Mouse (Mus musculus) midbrain, embryonic 13.5 days (tissue): ENCODE measurements around the gene Pla2g2c. TPM values are rescaled to one million over a fixed set of nuclear protein-coding genes. Genes with fewer than 3 reads are reported as not detected.

Experiments
- ATAC-seq: fragments of 200-750 bp; cut with Nextera tagmentation; 2 replicates; pipeline ENCODE4 v1.8.0; 2017; ENCODE audit warnings: mild to moderate bottlenecking, moderate TSS enrichment, moderate library complexity
- H3K27ac ChIP-seq: fragments of 300-500 bp; sonication (generic); 2 replicates; pipeline ENCODE4 v1.5.1; 2015; ENCODE audit warnings: inconsistent platforms, mild to moderate bottlenecking, moderate library complexity
- H3K27me3 ChIP-seq: fragments of 300-500 bp; sonication (generic); 2 replicates; pipeline ENCODE4 v1.6.1; 2015; ENCODE audit warnings: mild to moderate bottlenecking, inconsistent platforms
- H3K36me3 ChIP-seq: fragments of 300-500 bp; sonication (generic); 2 replicates; pipeline ENCODE4 v1.6.1; 2015; ENCODE audit warnings: mild to moderate bottlenecking, inconsistent platforms
- H3K4me1 ChIP-seq: fragments of 300-500 bp; sonication (generic); replicated peaks from 2 replicates; pipeline ENCODE4 v1.6.1; 2015; ENCODE audit warnings: inconsistent platforms
- H3K4me2 ChIP-seq: fragments of 300-500 bp; sonication (generic); replicated peaks from 2 replicates; pipeline ENCODE4 v1.6.1; 2015; ENCODE audit warnings: moderate library complexity, mild to moderate bottlenecking, inconsistent platforms
- H3K4me3 ChIP-seq: fragments of 300-500 bp; sonication (generic); replicated peaks from 2 replicates; pipeline ENCODE4 v1.5.1; 2015; ENCODE audit warnings: mild to moderate bottlenecking, inconsistent platforms
- H3K9ac ChIP-seq: fragments of 300-500 bp; sonication (generic); replicated peaks from 2 replicates; pipeline ENCODE4 v1.6.1; 2015; ENCODE audit warnings: mild to moderate bottlenecking, inconsistent platforms
- H3K9me3 ChIP-seq: fragments of 300-500 bp; sonication (generic); 2 replicates; pipeline ENCODE4 v1.6.1; 2016; ENCODE audit warnings: mild to moderate bottlenecking, inconsistent platforms
- WGBS: fragments of 180-500 bp; shearing (Covaris S2); methylation state at CpG from one replicate; pipeline ENCODE4 v1.1.7; 2015; 5-methylcytosine and 5-hydroxymethylcytosine counted together
- polyA plus RNA-seq: library from polyadenylated mRNA; unstranded; fragments of >200 nt; fragmentation: Nextera tagmentation; extraction: Ambion mirVana; gene quantifications from 2 replicates; pipeline ENCODE4 v1.2.1, GENCODE M21; 2015

Gene Pla2g2c
- polyA plus RNA-seq, 1 experiment from 2014 or later, result 0.73 TPM

- Histone ChIP-seq H3K27ac (peak overlapping the region; percentile 32; the same call in 1 of the 2 replicates), H3K36me3 (no peaks in the 10 kb centered on the region), H3K9ac (no peak overlapping the region), H3K9me3 (no peaks in the 10 kb centered on the region), H3K27me3 (0 out of 2 replicates have a peak, but pooled peaks cover 4% of the 10 kb centered on the region), H3K4me3 (no peak overlapping the region), H3K4me1 (0 out of 2 replicates have a peak, but pooled peaks cover 6% of the 10 kb centered on the region), H3K4me2 (no peak overlapping the region)
- WGBS, result 84% methylated on average over 11 of the region's 11 CpGs
- no peak for ATAC-seq
Measured at GRCm38 (mm10) chr4:138710633-138711032, 14.0 kb upstream of the Pla2g2c start.

GRCm38 (mm10) chr4:138711051-138711820 is 13.4 kb upstream of the Pla2g2c start:
- H3K36me3 ChIP-seq, result no peaks in the 10 kb centered on the region
- no peak overlapping the region for H3K9ac ChIP-seq
- H3K4me3 ChIP-seq, result no peak overlapping the region
- 0 out of 2 replicates have a peak, but pooled peaks cover 4% of the 10 kb centered on the region for H3K27me3 ChIP-seq
- peak overlapping the region; percentile 32; the same call in 1 of the 2 replicates for H3K27ac ChIP-seq
- ATAC-seq, result no peak
- 0 out of 2 replicates have a peak, but pooled peaks cover 6% of the 10 kb centered on the region for H3K4me1 ChIP-seq
- WGBS, result 70% methylated on average over 17 of the region's 17 CpGs
- H3K4me2 ChIP-seq, result no peak overlapping the region
- no peaks in the 10 kb centered on the region for H3K9me3 ChIP-seq

- Histone ChIP-seq H3K27me3 (0 out of 2 replicates have a peak, but pooled peaks cover 4% of the 10 kb centered on the region), H3K4me3 (no peak overlapping the region), H3K36me3 (no peaks in the 10 kb centered on the region), H3K4me1 (0 out of 2 replicates have a peak, but pooled peaks cover 6% of the 10 kb centered on the region), H3K27ac (no peak overlapping the region), H3K4me2 (no peak overlapping the region), H3K9me3 (no peaks in the 10 kb centered on the region), H3K9ac (no peak overlapping the region)
- no peak for ATAC-seq
- 91% methylated on average over 11 of the region's 11 CpGs for WGBS
Measured at GRCm38 (mm10) chr4:138712096-138712495, 12.5 kb upstream of the Pla2g2c start.

- WGBS, result 87% methylated on average over 8 of the region's 8 CpGs
- Histone ChIP-seq H3K27ac (no peak overlapping the region), H3K9me3 (no peaks in the 10 kb centered on the region), H3K36me3 (no peaks in the 10 kb centered on the region), H3K9ac (no peak overlapping the region), H3K27me3 (0 out of 2 replicates have a peak, but pooled peaks cover 4% of the 10 kb centered on the region), H3K4me1 (0 out of 2 replicates have a peak, but pooled peaks cover 6% of the 10 kb centered on the region), H3K4me3 (no peak overlapping the region), H3K4me2 (no peak overlapping the region)
- ATAC-seq, result no peak
Measured at GRCm38 (mm10) chr4:138712621-138713020, 12.0 kb upstream of the Pla2g2c start.

- ATAC-seq, result no peak
- Histone ChIP-seq H3K9me3 (no peaks in the 10 kb centered on the region), H3K27ac (no peak overlapping the region), H3K36me3 (no peaks in the 10 kb centered on the region), H3K4me3 (no peak overlapping the region), H3K27me3 (0 out of 2 replicates have a peak, but pooled peaks cover 4% of the 10 kb centered on the region), H3K4me2 (no peak overlapping the region), H3K4me1 (0 out of 2 replicates have a peak, but pooled peaks cover 6% of the 10 kb centered on the region), H3K9ac (no peak overlapping the region)
- 77% methylated on average over 1 of the region's 1 CpGs for WGBS
Measured at GRCm38 (mm10) chr4:138714186-138714585, 10.4 kb upstream of the Pla2g2c start.

- Histone ChIP-seq H3K36me3 (no peaks in the 10 kb centered on the region), H3K9me3 (no peaks in the 10 kb centered on the region), H3K4me2 (no peak overlapping the region), H3K4me3 (no peak overlapping the region), H3K9ac (no peak overlapping the region), H3K27ac (no peak overlapping the region), H3K4me1 (no peaks in the 10 kb centered on the region), H3K27me3 (0 out of 2 replicates have a peak, but pooled peaks cover 4% of the 10 kb centered on the region)
- ATAC-seq, result no peak
- WGBS, result 90% methylated on average over 9 of the region's 9 CpGs
Measured at GRCm38 (mm10) chr4:138716697-138717096, 7.9 kb upstream of the Pla2g2c start.

- ATAC-seq, result no peak
- WGBS, result 87% methylated on average over 5 of the region's 5 CpGs
- Histone ChIP-seq H3K4me2 (no peak overlapping the region), H3K9me3 (no peaks in the 10 kb centered on the region), H3K27me3 (no peaks in the 10 kb centered on the region), H3K4me1 (0 out of 2 replicates have a peak, but pooled peaks cover under 1% of the 10 kb centered on the region), H3K27ac (no peak overlapping the region), H3K36me3 (no peaks in the 10 kb centered on the region), H3K9ac (no peak overlapping the region), H3K4me3 (no peak overlapping the region)
Measured at GRCm38 (mm10) chr4:138718586-138719263, 5.9 kb upstream of the Pla2g2c start.

- 86% methylated on average over 5 of the region's 5 CpGs for WGBS
- Histone ChIP-seq H3K9me3 (no peaks in the 10 kb centered on the region), H3K27ac (no peak overlapping the region), H3K36me3 (no peaks in the 10 kb centered on the region), H3K4me3 (no peak overlapping the region), H3K27me3 (no peaks in the 10 kb centered on the region), H3K4me2 (no peak overlapping the region), H3K4me1 (peaks cover 5% of the 10 kb centered on the region), H3K9ac (no peak overlapping the region)
- no peak for ATAC-seq
Measured at GRCm38 (mm10) chr4:138719264-138719596, 5.4 kb upstream of the Pla2g2c start.

- H3K9me3 ChIP-seq, result no peaks in the 10 kb centered on the region
- no peak overlapping the region for H3K4me3 ChIP-seq
- H3K9ac ChIP-seq, result no peak overlapping the region; the same call in 1 of the 2 replicates
- peaks cover 20% of the 10 kb centered on the region for H3K4me1 ChIP-seq
- no peak overlapping the region for H3K4me2 ChIP-seq
- H3K27ac ChIP-seq, result no peak overlapping the region
- no peaks in the 10 kb centered on the region for H3K27me3 ChIP-seq
- no peaks in the 10 kb centered on the region for H3K36me3 ChIP-seq
- no peak for ATAC-seq
- WGBS, result 81% methylated on average over 15 of the region's 15 CpGs
Measured at GRCm38 (mm10) chr4:138723493-138724281, 905 bp upstream of the Pla2g2c start.

- 3% methylated on average over 13 of the region's 13 CpGs for WGBS
- H3K9ac ChIP-seq, result peak overlapping the region; percentile 58
- H3K9me3 ChIP-seq, result no peaks in the 10 kb centered on the region
- H3K27me3 ChIP-seq, result no peaks in the 10 kb centered on the region
- peak overlapping the region; percentile 65 for H3K4me2 ChIP-seq
- H3K4me1 ChIP-seq, result peaks cover 28% of the 10 kb centered on the region
- H3K36me3 ChIP-seq, result no peaks in the 10 kb centered on the region
- H3K27ac ChIP-seq, result peak overlapping the region; percentile 21; the same call in 1 of the 2 replicates
- ATAC-seq, result peak; percentile 85
- peak overlapping the region; percentile 31 for H3K4me3 ChIP-seq
Measured at GRCm38 (mm10) chr4:138725127-138725461, 502 bp downstream of the Pla2g2c start.

GRCm38 (mm10) chr4:138725751-138726150 is 1.2 kb downstream of the Pla2g2c start:
- H3K27ac ChIP-seq, result no peak overlapping the region
- WGBS, result 89% methylated on average over 5 of the region's 5 CpGs
- peaks cover 28% of the 10 kb centered on the region for H3K4me1 ChIP-seq
- no peak for ATAC-seq
- no peaks in the 10 kb centered on the region for H3K36me3 ChIP-seq
- no peaks in the 10 kb centered on the region for H3K27me3 ChIP-seq
- no peaks in the 10 kb centered on the region for H3K9me3 ChIP-seq
- H3K9ac ChIP-seq, result no peak overlapping the region
- H3K4me2 ChIP-seq, result peak overlapping the region; percentile 65
- H3K4me3 ChIP-seq, result no peak overlapping the region
